Mouse (Mus musculus) intestine, embryonic 16.5 days (tissue): Measurements from ENCODE around the gene Bad. TPM values are rescaled to one million over a fixed set of nuclear protein-coding genes. Genes with fewer than 3 reads are reported as not detected.
A peak's percentile ranks its signal among the peaks of the same experiment; 100 is the strongest.

Experiments used
- ATAC-seq: fragments of 200-750 bp; cut with Nextera tagmentation; 2 replicates; pipeline ENCODE4 v1.8.0; 2017; ENCODE audit warnings: moderate TSS enrichment, moderate library complexity
- H3K27ac ChIP-seq: fragments of 300-500 bp; sonication (generic); 2 replicates; pipeline ENCODE4 v1.5.1; 2014; ENCODE audit warnings: mild to moderate bottlenecking, low read length
- H3K27me3 ChIP-seq: fragments of 300-500 bp; sonication (generic); replicated peaks from 2 replicates; pipeline ENCODE4 v1.6.1; 2014; ENCODE audit warnings: low read length, control low read depth, mixed read lengths; ENCODE audit not compliant: control insufficient read depth, insufficient read depth
- H3K36me3 ChIP-seq: fragments of 300-500 bp; sonication (generic); 2 replicates; pipeline ENCODE4 v1.6.1; 2014; ENCODE audit warnings: low read length, control low read depth; ENCODE audit not compliant: control insufficient read depth, insufficient read depth
- H3K4me1 ChIP-seq: fragments of 300-500 bp; sonication (generic); 2 replicates; pipeline ENCODE4 v1.6.1; 2014; ENCODE audit warnings: low read length, control low read depth, mixed read lengths; ENCODE audit not compliant: control insufficient read depth, insufficient read depth
- H3K4me2 ChIP-seq: fragments of 300-500 bp; sonication (generic); 2 replicates; pipeline ENCODE4 v1.6.1; 2014; ENCODE audit warnings: low read depth, low read length, control low read depth
- H3K4me3 ChIP-seq: fragments of 300-500 bp; sonication (generic); 2 replicates; pipeline ENCODE4 v1.5.1; 2014; ENCODE audit warnings: mild to moderate bottlenecking, low read length
- H3K9ac ChIP-seq: fragments of 300-500 bp; sonication (generic); 2 replicates; pipeline ENCODE4 v1.6.1; 2014; ENCODE audit warnings: low read depth, low read length
- H3K9me3 ChIP-seq: fragments of 300-500 bp; sonication (generic); 2 replicates; pipeline ENCODE4 v1.6.1; 2016; ENCODE audit warnings: low read length, control low read depth; ENCODE audit not compliant: control insufficient read depth
- WGBS: fragments of 180-500 bp; shearing (Covaris S2); extraction: QIAGEN DNeasy Blood & Tissue Kit; methylation state at CpG from one replicate; pipeline ENCODE4 v1.1.7; 2014; 5-methylcytosine and 5-hydroxymethylcytosine counted together
- polyA plus RNA-seq: library from polyadenylated mRNA; unstranded; fragments of >200 nt; fragmentation: Nextera tagmentation; extraction: Ambion mirVana; gene quantifications from 2 replicates; pipeline ENCODE4 v1.2.1, GENCODE M21; 2015

Gene Bad
- polyA plus RNA-seq, 1 experiment from 2014 or later: 80.5 TPM

DNA sequence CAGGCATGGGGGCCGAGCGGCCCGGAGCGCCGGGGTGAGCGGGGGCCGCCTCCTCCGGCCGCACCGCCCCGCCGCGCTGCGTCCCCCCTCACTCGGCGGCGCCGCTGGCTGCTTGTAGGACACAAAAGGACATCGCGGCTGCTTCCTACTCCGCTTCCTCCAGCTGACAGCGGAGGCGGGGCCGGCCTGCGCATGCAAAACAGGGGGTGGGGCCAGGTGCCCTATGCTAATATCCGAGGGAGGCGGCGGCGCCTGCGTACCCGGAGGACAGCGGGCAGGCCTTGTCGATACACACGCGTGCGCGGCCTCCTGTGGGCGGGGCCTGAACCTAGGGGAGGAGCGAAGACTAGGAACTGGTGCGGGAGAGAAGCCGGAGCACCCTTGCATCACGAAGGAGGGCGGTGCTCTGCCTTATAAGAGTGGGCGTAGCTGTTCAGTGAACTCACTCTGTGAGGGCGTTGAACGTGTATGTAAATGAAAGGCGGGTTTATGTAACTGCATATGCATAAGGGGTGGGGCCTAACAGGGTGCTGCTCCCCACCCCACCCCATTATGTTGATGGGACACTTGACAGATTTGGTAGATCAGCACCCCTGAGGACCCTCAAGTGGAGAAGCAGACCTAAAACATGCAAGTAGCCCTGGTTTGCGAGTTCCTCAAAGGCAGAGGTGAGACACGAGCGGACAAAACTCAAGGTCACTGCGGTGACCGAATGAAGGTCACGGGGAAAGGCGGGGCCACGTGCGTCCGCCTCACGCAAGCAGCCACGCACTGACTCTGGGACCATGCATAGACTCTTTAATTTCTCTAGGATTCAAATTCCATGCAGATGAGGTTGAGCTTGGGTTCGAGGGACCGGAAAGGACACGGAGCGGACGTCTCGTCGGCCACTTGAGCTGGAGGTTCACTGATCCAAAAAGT, 19.8 kb upstream of the Bad start, which contains the start of gene Esrra:
Esrra (minus strand) TSS at position 167 of the 921 bp plus-strand sequence.
- ATAC-seq: peak; percentile 90
- H3K4me2 ChIP-seq: peak within 1 kb of the TSS; percentile 85
- 2% methylated on average over 62 of the region's 66 CpGs for WGBS

DNA sequence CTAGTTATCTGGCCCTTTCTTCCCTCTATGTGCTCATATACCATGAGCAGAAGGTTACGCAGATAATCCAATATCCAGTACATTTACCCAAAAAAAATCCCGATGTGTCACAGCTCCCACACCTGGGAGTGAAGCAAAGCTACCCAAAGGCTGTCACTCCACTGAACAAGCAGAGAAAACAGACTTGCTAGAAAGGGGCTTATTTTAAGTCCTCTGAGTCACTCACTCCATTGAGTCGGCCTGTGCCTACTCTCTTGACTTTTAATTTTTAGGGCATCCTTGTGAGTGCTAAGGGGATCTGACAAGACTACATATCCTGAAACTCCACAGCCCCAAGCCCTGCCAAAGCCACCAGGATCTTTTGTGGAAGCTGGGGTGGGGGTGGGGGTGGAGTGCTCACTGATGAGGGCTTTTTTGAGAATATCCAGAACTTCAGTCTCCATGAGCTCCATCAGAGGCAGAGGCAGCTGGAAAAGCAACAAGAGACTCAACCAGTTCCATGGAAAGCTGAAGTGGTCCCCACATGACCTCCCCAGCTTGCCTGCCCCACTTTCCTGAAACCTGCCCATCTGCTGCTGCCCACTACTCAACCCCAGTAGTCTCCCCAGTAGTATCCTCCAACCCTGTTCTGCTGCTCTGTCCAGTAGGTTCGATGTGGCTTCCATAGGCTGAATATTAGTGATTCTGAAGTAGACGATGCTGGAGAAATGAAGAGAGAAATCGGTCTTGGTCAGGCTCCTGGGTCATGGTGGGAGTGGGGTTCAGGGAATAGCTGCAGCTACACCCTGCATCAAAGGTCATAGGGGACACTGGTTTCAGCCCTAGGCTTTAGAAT, 18.5 kb upstream of the Bad start:
- Histone ChIP-seq H3K27ac (no peak overlapping the region), H3K4me3 (peak overlapping the region; percentile 86; the same call in 1 of the 2 replicates), H3K9ac (peak overlapping the region; percentile 66), H3K9me3 (no peaks in the 10 kb centered on the region), H3K27me3 (peaks cover 42% of the 10 kb centered on the region), H3K36me3 (no peaks in the 10 kb centered on the region), H3K4me1 (peaks cover 30% of the 10 kb centered on the region), H3K4me2 (peak overlapping the region; percentile 77)
- no peak for ATAC-seq
- WGBS: 68% methylated on average over 6 of the region's 6 CpGs

More for the DNA sequence above, 19.8 kb upstream of the Bad start, which contains the start of gene Esrra:
- Histone ChIP-seq H3K27me3 (peaks cover 30% of the 10 kb centered on the region), H3K9me3 (no peaks in the 10 kb centered on the region), H3K36me3 (no peaks in the 10 kb centered on the region), H3K4me3 (peak within 1 kb of the TSS; percentile 86), H3K27ac (peak within 1 kb of the TSS; percentile 98), H3K9ac (peak within 1 kb of the TSS; percentile 90), H3K4me1 (peaks cover 30% of the 10 kb centered on the region)

DNA sequence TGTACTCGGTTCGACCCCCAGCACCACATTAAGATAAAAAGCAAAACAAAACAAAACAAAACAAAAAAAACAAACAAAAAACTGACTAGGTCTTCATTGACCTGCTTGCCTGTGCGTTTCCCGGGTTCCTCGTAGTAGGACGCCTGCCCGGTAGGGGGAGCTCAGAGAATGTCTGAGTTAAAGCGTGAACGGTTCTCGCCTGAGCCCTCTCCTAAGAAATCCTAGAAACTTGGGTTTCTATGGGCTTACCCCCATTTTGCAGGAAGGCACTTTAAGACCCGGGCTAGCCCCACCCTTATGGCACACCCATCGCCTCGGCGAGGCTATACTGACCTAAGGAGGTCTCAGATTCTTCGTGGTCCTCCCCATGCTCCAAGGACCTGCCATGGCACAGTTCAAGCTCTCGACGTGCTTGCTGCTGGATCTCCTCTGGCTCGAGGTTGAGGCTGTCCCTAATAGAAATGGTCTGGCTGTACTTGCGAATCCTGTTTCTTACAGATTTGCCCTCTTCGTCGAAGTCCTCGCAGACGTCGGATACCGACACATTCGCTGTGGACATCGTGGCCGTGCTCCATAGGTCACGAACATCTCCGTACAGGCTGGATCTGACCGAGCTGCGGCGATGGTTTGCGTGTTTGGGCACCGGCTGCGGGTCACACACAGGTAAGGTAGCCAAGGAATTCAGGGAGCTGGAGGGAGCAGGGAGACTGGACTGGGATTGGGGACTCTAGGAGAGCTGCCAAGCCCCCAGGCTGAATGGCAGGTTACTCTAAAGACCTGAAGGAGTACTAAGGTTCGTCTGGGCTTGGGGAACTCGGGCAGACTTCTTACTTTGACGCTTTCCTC, 17.0 kb upstream of the Bad start:
- Histone ChIP-seq H3K9ac (peak overlapping the region; percentile 32), H3K9me3 (no peaks in the 10 kb centered on the region), H3K27ac (no peak overlapping the region), H3K4me1 (peaks cover 30% of the 10 kb centered on the region), H3K4me3 (peak overlapping the region; percentile 31), H3K36me3 (no peaks in the 10 kb centered on the region), H3K27me3 (peaks cover 42% of the 10 kb centered on the region), H3K4me2 (peak overlapping the region; percentile 56)
- WGBS: 3% methylated on average over 39 of the region's 39 CpGs
- no peak for ATAC-seq

DNA sequence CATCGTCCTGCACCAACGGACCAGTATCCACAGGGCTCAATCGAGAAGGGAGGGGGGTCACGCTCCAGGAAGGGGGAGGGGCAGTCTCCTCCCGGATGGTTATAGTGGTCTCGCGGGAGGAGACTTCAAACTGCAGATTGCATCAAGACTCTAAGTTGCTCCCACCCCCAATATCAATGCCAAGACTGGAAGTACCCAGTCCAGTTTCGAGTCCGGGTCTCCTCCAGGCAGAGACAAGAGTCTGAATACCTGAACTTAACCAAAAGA, 16.4 kb upstream of the Bad start, which contains the start of gene Catsperz:
Catsperz (minus strand) TSS at position 74 of the 267 bp plus-strand sequence.
- WGBS: 3% methylated on average over 9 of the region's 9 CpGs
- Histone ChIP-seq H3K27ac (no peak within 1 kb of the TSS), H3K9me3 (no peaks in the 10 kb centered on the region), H3K4me1 (peaks cover 24% of the 10 kb centered on the region), H3K36me3 (no peaks in the 10 kb centered on the region), H3K4me2 (peak within 1 kb of the TSS; percentile 56), H3K9ac (peak within 1 kb of the TSS; percentile 32), H3K27me3 (peaks cover 42% of the 10 kb centered on the region), H3K4me3 (peak within 1 kb of the TSS; percentile 31)
- no peak for ATAC-seq

DNA sequence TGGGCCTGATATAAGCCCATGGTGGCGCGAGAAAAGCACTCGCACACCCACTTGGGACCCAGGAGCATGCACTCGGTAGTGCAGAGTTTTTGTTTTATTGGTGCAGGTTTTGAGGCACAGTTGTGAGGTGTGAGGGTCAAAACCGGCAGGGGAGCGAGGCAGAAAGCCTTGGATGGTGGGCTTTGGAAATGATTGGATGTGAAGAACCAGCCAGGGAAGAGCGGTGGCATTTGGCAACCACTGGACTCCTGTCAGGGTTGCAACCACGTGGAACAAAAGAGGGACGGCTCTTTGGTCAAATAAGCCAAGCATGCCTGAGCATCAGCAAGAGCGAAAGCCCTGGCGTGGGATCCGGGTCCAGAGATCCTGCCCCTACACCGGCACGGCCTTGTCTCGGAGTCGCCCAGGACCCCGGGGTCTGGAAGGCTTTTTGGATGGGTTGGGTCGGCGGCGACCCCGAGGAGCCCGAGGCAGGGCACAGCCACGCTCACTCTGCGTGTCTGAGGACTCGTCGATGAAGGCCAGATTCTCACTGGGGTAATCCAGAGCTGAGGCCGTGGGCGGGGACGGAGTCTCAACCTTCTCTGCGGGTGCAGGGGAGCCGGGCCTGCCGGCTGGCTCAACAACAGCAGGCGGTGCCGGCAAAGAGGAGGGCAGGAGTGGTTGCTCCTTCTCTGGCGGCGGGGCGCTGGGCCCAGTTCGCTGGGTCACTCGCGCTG, 15.9 kb upstream of the Bad start:
- no peak for ATAC-seq
- H3K9me3 ChIP-seq: no peaks in the 10 kb centered on the region
- peaks cover 42% of the 10 kb centered on the region for H3K27me3 ChIP-seq
- peaks cover 19% of the 10 kb centered on the region for H3K4me1 ChIP-seq
- H3K4me2 ChIP-seq: no peak overlapping the region
- no peaks in the 10 kb centered on the region for H3K36me3 ChIP-seq
- H3K9ac ChIP-seq: no peak overlapping the region
- 16% methylated on average over 40 of the region's 40 CpGs for WGBS
- peak overlapping the region; percentile 10; the same call in 1 of the 2 replicates for H3K4me3 ChIP-seq
- H3K27ac ChIP-seq: no peak overlapping the region

DNA sequence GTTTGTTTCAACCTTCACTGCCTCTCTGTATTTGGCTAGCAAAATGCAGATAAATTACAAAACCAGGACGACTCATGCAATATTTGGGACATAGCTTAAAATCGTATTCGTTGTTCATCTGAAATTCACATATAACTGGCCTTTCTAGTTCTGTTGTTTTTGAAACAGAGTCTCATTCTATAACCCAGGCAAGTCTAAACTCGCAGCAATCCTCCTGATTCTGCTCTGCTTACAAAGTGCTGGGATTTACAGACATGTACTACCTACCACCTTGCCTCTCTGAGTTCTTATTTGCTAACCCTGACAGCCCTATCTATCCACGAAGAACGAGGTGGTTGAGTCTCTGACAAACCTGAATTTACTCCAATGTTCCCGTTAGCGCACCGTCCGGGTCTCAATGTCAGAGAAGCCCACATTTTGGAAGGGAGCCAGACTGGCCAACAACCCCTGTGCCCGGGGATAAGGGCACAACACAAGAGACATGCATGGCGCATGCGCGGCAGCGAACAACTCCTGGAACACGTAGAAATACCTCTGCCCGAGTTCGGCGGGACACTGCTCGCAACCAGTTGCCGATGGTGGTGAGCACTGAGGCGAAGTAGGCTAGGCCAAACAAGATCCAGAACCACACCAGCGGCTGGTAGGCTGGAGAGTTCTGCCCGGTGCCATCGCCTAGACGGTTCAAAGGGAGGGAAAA, 15.0 kb upstream of the Bad start:
- 17% methylated on average over 26 of the region's 26 CpGs for WGBS
- Histone ChIP-seq H3K4me2 (peak overlapping the region; percentile 26; the same call in 1 of the 2 replicates), H3K27me3 (peaks cover 42% of the 10 kb centered on the region), H3K4me1 (peaks cover 17% of the 10 kb centered on the region), H3K36me3 (no peaks in the 10 kb centered on the region), H3K4me3 (peak overlapping the region; percentile 8), H3K27ac (no peak overlapping the region), H3K9ac (no peak overlapping the region), H3K9me3 (no peaks in the 10 kb centered on the region)
- ATAC-seq: no peak

DNA sequence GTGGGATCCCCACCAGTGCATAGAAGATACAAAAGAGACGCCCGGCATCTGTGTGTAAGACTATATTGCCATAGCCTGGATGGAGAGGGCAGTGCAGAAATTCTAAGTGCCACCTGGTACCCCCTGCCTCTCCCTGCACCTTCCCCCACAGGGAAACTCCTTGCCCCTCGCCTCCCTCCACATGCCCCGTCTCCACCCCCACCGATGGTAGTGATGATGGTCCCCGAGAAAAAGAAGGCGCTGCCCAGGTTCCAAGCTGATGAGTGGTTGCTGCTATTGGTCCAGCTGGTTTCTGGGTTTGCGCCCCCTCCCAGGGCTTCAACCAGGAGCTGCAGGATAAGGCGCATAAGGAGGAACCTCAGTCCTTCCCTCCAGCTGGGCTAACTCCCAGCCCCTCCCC, 13.6 kb upstream of the Bad start:
- WGBS: 17% methylated on average over 9 of the region's 9 CpGs
- Histone ChIP-seq H3K9ac (no peak overlapping the region), H3K4me1 (peaks cover 12% of the 10 kb centered on the region), H3K9me3 (no peaks in the 10 kb centered on the region), H3K27me3 (peaks cover 51% of the 10 kb centered on the region), H3K4me3 (no peak overlapping the region), H3K36me3 (no peaks in the 10 kb centered on the region), H3K27ac (no peak overlapping the region), H3K4me2 (no peak overlapping the region)
- no peak for ATAC-seq

DNA sequence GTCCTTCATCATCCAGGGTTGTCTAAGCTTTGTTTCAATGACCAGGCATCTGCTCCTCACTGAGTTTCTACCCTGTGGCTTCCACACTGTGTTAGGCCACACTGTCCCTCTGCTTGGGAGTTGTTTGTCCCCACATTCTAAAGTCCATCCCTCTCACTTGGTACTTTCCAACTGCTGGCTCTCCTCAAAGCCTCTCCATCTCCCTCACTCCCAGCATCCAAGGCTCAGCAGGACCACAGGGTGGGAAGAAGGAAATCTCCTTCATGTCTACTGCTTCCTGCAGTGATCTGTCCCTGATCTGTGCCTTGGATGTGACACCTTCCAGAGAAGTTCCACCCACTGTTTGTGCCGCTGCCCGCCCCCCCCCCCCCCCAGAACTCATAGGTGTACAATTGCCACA, 10.7 kb upstream of the Bad start:
- Histone ChIP-seq H3K9me3 (no peaks in the 10 kb centered on the region), H3K27ac (no peak overlapping the region), H3K4me1 (peaks cover 12% of the 10 kb centered on the region), H3K36me3 (no peaks in the 10 kb centered on the region), H3K27me3 (peaks cover 49% of the 10 kb centered on the region), H3K4me2 (no peak overlapping the region), H3K9ac (no peak overlapping the region), H3K4me3 (no peak overlapping the region)
- no peak for ATAC-seq
- 0% methylated on average over 1 of the region's 2 CpGs for WGBS
